Mouse (Mus musculus) adrenal gland, postnatal 4 days (tissue): ENCODE results near the gene Cbx5. TPM values are rescaled to one million over a fixed set of nuclear protein-coding genes. Genes with fewer than 3 reads are reported as not detected.

Source experiments
- DNase-seq, 2 experiments: peaks; one replicate each; pipeline ENCODE4 v3.0.0; 2021 to 2022; ENCODE audit warnings: low spot score in 2 of 2, mixed read lengths in 2 of 2
- total RNA-seq, 2 experiments: library from RNA; stranded (reverse); gene quantifications; 2 replicates each; pipeline ENCODE4 v1.2.3; 2021

Gene Cbx5
- total RNA-seq, 2 experiments from 2014 or later, result 111 to 127 TPM

DNA sequence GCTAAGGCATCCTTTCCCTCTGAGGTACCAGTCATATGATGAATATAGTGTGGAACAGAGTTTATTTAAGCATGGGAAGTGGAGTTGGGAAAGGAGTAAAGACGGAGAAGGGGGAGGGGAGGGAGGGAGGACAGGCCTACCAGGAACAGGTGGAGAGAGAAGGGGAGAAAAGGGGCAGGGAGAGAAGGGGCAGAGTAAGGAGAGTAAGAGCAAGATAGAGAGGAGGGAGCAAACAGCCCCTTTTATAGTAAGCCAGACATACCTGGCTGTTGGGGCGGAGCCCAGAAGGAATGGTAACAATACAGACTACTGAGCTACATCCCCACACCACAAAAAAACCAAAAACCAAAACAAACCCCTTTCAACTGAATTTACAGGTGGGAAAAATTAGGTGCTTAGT is 23.6 kb downstream of the Cbx5 start:
- DNase-seq, result no peak

DNA sequence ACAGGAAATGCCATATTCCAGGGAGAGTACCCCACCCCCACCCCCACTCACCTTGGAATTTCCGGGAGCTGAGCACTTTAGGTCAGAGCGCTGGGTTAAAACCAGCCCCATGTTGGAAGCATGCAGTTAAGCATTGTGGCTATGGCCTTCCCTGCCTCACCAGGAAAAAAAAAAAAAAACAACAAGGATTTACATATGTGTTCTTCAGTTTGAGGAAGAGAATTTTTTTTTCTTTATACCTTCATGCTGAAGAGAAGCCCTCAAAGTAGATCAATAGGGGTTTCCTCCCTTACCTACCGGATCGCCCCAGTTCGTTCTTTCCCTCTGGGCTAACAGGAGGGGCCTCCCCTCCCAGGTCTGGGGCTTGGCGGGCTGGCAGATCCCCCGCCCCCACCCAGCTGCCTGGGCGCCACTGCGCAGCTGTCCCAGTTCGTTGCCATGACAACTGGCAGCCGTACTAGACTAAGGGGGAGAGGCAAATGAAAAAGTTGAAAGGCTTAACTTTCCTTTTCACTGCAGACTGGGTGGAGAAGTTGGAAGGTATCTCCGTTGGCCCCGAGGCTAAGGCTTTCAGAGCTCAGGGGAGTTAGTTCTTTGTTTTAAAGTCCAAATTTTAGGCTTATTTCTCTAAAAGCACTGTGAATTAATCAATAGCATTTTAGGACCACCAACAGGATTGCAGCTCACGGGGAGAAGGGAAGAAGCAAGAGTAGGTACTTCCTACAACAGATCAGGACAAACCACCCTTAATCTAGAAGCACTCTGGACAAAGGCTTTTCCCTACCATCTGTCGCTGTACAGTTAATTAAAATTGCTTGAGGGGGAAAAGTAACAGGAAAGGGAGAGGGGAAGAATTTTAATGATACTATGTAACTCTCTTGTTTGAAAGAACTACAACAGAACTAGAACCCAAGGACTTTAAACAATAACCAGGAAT is 24.4 kb downstream of the Cbx5 start:
- DNase-seq, result peak; percentile 72 to 82

DNA sequence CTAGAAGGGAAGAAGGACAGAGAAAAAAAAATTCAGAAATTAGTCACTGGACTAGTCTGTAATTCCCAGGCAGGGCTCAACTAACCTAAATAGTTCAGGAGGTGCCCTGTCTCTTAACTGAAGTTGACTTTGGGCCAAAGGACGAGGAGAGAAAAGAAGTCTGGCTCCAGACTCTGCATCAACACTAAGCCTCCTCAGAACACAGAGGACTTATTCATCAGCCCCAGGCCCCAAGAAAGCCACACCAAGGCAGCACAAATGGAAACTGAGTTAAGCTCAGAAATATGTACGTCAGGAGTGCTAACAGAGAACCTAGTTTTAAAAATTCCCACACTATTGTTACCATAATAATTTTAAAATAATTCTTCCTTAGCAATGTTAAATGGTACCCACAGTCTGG is 25.5 kb downstream of the Cbx5 start:
- no peak for DNase-seq

DNA sequence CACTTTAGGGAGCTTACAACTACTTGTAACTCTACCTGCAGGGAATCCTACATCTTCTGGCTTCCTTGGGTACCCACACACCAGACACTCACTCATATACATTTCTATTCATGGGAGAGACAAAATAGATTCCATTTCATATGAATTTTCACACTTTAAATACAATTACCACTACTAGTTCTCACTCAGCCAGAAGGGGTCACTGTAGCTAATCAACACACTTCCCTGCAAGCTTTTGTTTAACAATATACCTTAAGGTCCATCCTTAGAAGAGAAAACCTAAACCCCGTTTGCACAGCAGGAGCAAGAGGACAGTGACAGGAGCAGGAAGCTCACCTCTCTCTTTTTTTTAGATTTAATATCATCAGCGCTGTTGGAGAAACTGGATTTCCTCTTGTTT is 34.5 kb downstream of the Cbx5 start:
- no peak for DNase-seq

DNA sequence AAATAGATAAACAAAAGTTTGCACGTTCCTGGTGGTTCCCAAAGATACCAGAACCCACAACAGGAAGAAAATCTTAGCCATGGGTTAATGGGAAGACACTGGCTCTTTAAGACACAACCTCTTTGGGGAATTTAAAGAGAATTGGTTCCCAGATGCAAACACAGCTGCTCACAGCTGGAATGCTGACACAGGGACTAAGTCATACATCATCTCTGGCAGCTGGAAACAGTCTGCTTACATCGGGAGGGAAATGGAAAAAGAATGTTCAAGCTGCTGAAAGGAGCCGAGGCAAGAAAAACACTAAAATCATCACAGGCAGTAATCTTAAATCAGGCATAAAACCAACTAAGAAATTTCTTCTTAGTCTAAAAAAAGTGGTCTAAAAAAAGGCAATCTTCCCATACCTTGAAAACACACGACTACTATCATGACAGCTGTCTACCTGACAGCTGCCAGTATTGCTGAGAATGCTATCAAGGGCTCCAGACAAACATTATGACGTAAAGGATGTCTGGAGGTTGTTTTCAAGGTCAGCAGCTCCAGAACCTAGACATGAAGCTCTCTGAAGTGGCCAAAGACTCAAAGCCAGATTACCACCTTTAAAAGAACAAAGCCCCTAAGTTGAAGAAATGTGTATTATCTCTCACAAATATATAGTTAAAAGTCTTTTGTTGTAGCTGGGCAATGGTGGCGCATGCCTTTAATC is 37.4 kb downstream of the Cbx5 start:
- DNase-seq, result no peak

DNA sequence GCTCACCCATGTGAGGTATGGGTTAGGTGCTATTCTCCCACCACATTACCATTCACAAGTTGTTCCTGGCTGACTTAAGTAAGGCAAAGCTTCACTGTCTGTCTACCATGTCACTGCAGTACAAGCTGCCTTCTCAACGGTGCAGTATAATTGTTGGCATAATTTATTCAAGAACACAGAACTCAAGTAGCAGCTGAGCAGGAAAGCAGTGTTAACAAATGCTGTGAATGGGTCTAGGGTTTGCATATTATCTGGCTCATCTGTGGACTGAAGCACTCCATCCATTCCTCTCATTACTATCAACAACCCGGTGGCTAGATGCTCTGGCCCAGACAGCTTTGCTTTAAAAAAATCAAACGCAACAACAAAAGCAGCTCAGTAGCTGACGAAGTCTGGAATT is 41.8 kb downstream of the Cbx5 start:
- no peak for DNase-seq

DNA sequence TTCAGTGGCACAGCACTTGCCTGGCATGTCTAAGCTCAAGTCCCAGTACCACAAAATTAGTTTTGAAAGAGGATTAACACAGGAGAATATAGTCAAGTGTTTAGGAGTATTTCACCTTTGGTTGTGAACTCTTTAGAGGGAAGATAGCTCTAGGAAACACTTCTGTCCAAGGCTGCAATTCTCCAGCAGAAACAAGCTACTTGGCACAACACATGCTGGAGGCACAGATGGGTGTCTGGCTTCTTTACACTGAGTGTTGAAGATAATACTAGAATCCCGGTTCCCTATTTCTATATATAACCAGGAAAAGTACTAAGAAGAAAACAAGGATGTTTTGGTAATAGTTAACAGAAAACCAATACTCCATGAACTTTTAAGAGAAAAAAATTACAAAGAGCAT is 42.8 kb downstream of the Cbx5 start:
- no peak for DNase-seq

DNA sequence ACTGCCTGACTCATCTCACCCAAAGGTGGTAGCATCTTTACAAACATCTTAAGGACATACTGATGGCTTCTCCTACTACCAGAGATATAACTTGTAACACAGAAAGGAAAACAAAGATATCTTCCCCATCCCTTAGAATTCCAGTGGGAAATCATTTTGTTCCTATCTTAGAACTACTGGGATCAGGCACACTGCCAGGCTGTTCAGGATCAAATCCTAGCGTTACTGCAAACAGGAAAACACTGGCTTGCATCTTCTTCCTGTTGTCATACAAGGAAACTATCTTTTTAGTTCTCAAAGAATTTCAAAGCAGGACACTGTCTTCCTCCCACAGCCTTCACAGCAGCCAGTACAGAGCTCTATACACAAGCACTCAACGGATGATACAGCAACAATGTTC is 46.0 kb downstream of the Cbx5 start:
- no peak for DNase-seq

DNA sequence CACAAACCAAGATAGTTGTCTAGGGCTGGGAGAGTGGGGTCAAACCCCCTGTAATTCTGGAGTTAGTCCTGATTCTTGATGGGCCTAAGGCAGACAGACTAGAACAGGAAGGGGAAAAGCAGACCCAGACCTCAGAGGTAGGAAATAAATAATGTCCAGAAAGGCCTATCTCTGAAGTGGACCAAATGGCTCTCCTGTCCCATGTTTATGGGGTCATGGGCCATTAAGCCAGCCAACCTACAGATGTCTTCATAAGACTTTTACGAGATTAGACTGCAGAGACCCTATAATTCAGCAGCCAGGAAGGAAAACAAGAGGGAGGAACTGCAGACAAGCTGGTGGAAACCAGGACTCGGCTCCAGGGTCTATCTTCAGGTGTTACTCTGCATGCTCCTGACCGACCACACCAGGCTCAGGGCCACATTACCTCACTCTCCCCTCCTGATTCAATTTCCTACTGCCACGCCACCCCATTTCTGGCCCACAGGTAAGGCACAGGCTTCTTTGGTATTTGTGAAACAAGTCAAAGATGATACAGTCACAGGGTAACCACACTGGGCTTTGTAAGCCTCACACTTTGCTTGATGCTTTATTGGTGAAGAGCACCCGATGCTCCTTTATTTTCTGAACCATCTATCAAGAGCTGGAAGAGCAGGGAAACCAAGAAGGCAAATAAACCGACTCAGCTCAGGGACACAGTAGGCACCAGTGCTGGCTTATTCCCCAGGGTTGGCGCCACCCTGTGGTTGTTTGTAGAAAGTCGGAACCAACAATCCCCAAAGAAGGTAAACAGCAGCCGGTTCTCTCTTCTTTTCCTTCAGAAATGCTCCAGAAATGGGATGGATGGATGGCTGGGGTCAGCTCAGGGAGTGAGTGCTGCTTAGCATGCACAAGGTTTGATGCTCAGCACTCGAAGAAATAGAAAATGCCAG is 48.8 kb downstream of the Cbx5 start:
- peak in 1 of 2 experiments; percentile 29 for DNase-seq

DNA sequence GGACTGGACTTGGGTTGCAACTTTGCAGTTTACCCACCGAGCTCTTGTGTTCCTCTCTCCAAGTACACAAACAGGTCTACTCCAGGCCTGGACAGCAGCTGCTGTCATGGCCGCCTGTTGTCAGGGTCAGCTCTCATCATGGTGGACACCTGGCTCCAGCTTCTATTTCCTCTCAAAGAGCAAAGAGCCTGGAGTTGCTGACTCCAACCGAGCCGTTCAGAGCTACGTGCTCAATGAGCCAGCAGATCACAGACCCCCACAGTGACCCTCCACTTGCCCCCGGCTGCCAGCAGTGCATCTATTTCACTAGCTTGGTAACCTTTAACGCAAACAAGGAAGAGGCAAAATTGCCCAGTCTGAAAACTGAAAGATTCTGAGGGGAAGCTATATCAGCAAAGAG is 49.5 kb downstream of the Cbx5 start:
- DNase-seq, result no peak

DNA sequence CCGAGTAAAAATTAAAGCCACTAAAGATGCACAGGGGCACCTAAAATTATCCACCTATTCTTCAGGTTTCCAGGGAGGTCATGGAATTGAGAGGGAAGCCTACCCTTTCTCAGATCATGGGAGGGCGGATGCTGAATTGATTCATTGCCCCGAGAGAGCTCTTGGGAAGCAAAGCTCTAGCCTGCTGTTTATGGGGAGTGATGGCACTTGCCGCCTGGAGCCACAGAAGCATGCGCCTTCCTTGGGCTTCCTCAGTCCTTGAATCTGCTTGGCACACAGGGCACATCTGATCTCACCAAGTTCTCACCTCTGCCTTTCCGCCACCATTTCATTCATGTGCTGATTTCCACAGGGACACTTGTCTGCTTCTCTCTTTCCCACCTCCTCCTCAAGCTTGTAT is 51.8 kb downstream of the Cbx5 start:
- no peak for DNase-seq

DNA sequence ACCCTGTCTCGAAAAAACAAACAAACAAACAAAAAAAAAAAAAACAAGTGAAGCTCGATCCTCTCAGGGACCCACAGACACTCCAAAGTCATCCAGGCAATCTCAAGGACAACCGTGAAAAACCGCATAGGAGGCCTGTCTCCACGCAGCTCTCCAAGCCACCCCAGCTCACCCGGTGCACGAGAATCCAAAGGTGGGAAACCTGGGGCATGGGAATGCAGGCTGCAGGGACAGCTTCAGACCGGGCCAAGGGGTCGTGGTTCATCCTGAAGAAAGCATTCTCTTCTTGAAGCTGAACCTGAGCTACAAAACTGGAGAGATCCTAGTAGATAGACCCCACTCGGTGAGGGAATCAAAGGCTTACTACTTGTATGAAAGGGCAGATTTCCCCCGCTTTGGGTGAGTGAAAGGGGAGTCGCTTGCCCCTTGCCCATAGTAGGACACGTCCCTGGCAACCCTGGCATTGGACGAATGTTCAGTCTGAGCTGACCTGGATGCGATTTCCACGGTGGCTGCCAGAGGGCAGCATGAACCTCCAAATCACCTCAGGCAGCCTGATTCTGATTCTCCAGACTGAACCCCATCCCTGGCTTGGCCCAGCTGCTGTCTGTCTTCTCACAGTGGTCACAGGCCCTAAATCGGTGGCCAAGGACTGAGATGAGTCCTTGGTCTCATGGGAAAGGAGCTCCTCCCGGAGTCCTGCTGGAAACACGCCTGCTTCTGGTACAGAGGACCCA is 54.0 kb downstream of the Cbx5 start:
- peak in 1 of 2 experiments; percentile 35 for DNase-seq

DNA sequence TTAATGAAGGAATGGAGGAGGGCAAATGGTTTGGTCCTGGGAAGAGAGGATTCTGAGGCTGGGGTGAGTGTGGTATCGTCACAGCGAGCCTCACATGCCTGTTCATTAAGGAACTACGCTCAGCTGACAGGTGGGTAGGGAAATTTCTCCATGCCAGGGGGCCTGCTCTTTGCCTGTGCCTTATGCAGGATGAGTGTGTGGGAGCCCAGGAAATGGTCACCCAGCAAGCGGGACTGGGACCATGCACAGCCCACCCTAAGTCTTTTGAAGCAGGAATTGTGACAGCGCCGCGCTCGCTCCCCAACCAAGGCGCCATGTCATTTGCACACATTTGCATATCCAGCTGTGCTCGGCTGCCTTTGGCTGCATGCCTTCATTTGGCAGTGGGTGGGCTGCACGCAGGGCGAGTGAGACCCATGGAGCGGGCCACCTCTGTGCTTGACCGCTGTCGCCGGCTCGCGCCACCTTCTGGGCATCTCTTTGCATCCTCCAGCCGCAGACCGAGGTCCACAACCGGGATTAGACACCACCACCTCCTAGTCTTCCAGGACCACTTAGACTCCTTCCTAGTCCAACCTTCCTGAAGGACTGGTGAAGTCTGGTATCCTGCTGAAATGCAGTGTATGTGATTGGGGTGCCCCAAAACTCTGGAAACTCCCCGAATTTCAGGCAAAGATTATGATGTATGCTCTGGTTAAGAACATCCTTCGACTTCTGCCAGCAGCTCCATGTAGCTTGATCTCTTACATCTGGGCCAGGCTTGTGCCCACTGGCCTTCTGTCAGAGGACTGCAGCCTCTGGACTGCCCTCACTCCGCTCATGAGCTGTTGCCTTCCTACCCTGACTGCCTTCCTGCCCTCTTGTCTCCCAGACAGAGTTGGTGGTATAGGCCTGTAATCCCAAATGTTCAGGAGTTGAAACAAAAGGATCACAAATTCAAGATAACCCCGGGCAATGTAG is 55.7 kb downstream of the Cbx5 start:
- DNase-seq, result no peak

DNA sequence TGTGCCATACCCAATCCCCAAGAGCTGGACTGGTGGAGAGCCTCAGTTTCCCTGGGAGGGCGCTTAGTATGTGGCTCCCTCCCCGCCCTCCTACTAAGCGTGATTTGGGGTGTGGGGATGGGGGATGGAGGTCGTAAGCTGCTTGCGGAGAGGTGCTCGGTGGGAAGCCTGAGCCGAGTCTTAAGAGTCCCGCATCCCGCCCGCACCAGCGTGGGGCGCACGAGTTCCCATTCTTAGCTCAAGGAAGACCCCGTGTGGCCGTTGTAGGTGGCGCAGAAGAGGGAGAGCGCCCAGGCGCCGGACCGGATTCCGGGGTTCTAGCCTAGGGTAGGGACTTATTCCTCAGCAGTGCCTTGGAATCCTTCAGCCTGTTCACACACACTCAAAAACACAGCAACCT is 56.5 kb downstream of the Cbx5 start:
- DNase-seq, result peak in 1 of 2 experiments; percentile 46

DNA sequence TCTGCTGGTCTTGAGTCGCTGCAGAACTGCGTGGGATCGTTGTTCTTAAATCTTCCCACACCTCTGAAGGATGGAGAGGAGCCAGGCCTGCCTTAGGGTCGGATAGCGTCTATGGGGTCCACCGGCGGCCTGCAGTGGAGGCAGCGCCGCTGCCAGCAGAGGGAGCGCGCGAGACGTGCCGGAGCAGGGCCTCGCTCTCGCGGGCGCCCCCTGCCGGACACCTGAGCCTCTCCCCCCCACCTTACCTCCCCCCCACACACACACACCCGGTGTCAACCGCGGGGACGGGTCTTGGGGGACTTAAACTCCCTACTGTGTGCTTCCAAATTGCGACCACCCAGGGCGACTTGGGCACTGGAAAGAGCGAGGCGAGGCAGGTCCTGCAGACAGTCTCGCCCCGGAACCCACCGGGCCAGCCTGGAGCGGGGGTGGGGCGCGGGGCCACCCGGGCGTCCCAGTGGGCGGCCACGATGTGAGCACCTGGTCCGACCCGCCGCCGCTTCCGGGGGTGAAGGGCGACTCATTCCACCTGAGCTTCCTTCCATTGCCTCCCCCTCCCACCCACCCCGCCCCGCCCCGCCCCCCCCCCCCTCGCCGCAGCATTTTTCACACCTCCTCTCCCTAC is 57.3 kb downstream of the Cbx5 start:
- DNase-seq, result peak; percentile 51 to 72

DNA sequence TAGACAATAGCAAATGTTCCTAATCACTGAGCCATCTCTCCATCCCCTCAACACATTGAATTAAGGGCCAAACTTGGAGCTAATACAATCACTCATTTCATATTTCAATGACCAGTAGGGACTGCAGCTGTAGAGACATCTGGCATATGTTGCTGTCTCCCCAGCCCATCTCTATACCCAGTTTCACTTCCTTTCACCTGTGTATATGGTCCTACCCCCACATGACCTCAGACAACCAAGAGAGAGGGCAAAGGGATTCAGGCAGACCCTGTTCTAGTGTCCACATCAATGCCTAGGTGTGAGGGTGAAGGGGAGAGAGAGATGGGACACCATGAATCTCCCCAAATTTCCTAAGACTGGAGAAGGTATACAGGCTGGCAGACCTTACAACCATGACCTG is 59.2 kb downstream of the Cbx5 start:
- DNase-seq, result no peak

DNA sequence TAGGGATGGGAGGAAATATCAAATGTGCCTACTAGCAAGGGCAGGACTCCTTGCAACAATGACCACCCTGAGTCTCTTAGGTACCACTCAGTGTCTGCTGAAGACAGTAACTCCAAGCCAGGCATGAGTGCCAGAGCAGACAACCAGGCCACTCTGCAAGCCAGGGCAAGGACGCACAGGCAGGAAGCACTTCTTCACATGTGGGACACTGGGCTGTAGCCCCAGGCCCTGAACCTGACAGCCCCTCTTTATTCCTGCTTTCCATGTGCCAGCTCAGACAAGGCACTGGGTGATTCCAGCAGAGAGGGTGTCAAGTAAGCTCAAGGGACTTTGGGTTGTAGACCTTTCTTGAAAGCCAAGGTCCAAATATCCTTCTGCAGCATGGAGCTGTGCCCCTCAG is 60.8 kb downstream of the Cbx5 start:
- DNase-seq, result no peak

DNA sequence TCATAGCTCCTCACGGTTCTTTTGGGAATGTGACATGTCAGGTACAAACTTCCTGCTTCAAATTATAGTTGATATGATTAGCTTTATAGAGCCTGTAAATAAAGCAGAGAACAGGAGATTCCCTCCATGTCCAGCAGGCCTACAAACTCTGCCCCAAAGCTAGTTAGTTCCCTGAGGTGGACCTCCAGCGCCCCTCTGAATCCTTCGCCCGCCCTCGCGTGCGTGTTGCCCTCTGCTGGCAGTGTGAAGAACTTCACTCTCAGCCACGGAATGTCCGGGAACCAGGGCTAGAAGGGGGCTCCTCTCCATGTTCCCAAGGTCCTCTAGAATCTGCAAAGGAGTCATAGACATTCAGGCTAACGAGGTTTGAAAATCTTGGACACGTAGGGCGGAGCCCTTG is 61.5 kb downstream of the Cbx5 start:
- DNase-seq, result no peak

DNA sequence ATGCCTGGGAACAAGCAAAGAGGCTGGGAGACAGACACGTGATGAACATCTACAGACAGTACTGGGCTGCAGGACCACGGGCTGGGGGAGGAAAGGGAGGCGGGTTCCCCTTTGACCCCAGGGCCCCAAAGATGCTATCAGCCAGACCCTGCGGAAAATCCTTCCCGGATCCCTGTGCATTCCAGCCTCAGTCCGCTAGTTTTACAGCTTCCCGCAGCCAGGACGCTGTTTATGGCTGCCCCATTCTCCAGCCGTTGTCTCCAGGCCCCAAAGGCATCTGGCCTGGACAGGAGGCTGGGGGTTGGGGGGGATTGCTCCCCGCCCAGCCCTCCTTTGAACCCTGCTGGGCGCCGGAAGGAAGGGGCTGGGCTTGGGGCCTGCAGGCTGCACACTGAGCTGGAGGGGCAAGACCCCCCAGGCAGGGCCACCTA is 62.0 kb downstream of the Cbx5 start:
- DNase-seq, result no peak
